Mouse (Mus musculus): ENCODE results near the gene Capn1. TPM values are rescaled to one million over a fixed set of nuclear protein-coding genes. Genes with fewer than 3 reads are reported as not detected.

Gene Capn1
- total and polyA plus RNA-seq, 3 experiments, result 42.5 to 75.2 TPM; not detected in 1

GRCm38 (mm10) chr19:5988027-5988814 lies 27.5 kb downstream of the Capn1 start (continued):
- TF ChIP-seq USF2 (IDR thresholded peaks at IDR 0.05; ENCODE audit: borderline replicate concordance in 1 of 2, insufficient read depth in 1 of 2, low read depth in 1 of 2, low read length in 2 of 2), result no peak
- TF ChIP-seq NRF1 (IDR thresholded peaks at IDR 0.05; ENCODE audit: insufficient read depth, low read depth, low read length, poor library complexity, severe bottlenecking), result no peak
- TF ChIP-seq MYB (IDR thresholded peaks at IDR 0.05; ENCODE audit: low read depth, low read length), result no peak
- TF ChIP-seq ZMIZ1 (IDR thresholded peaks at IDR 0.05; ENCODE audit: low read depth, low read length), result no peak
- TF ChIP-seq MYC (IDR thresholded peaks at IDR 0.05; ENCODE audit: low read depth, low read length), result no peak
- TF ChIP-seq MAFK (IDR thresholded peaks at IDR 0.05; ENCODE audit: borderline replicate concordance, low read depth, low read length), result no peak
- peak; percentile 33; the same call in 1 of the 2 replicates for TF ChIP-seq ETS1 (IDR thresholded peaks at IDR 0.05; ENCODE audit: low read depth, low read length)
- TF ChIP-seq ZKSCAN1 (IDR thresholded peaks at IDR 0.05; ENCODE audit: low read depth, low read length), result no peak
- no peak for TF ChIP-seq TBP (IDR thresholded peaks at IDR 0.05; ENCODE audit: low read depth, low read length)
- TF ChIP-seq ZC3H11A (IDR thresholded peaks at IDR 0.05; ENCODE audit: low read depth, low read length), result no peak
- no peak for TF ChIP-seq ZNF384 (IDR thresholded peaks at IDR 0.05; ENCODE audit: low read depth, low read length)

- Histone ChIP-seq H3K4me3 (ENCODE audit: control insufficient read depth in 1 of 2, insufficient read depth in 1 of 2, low read depth in 2 of 2, low read length in 2 of 2) (no peak within 1 kb of the TSS), H3K4me1 (ENCODE audit: control insufficient read depth in 1 of 2, insufficient read depth in 2 of 2, low read length in 2 of 2) (peaks cover 3 to 18% of the 10 kb centered on the region in 2 experiments), H3K27ac (ENCODE audit: control insufficient read depth, low read depth, low read length) (no peak within 1 kb of the TSS), H3K9ac (ENCODE audit: control insufficient read depth, low read depth, low read length, poor library complexity, severe bottlenecking) (no peak within 1 kb of the TSS), H3K36me3 (ENCODE audit: control insufficient read depth in 1 of 2, insufficient read depth in 2 of 2, low read length in 2 of 2) (peaks cover 0 to 8% of the 10 kb centered on the region in 2 experiments; a peak in 3 of 4 replicates), H3K9me3 (replicated peaks; ENCODE audit: insufficient read depth, low read length) (no peaks in the 10 kb centered on the region), H3K27me3 (ENCODE audit: control insufficient read depth in 1 of 2, insufficient read depth in 2 of 2, low read length in 2 of 2) (no peaks in the 10 kb centered on the region), H3K79me2 (ENCODE audit: control insufficient read depth, insufficient read depth, low read length, poor library complexity) (no peaks in the 10 kb centered on the region)
- TF ChIP-seq ELF1 (IDR thresholded peaks at IDR 0.05; ENCODE audit: low read depth, low read length) (no peak), GABPA (IDR thresholded peaks at IDR 0.05; ENCODE audit: low read depth, low read length) (no peak), TBP (IDR thresholded peaks at IDR 0.05; ENCODE audit: low read depth, low read length) (no peak), MAFK (IDR thresholded peaks at IDR 0.05; ENCODE audit: borderline replicate concordance, low read depth, low read length) (no peak), ZKSCAN1 (IDR thresholded peaks at IDR 0.05; ENCODE audit: low read depth, low read length) (no peak), BHLHE40 (IDR thresholded peaks at IDR 0.05; ENCODE audit: borderline replicate concordance, low read depth, low read length) (no peak), POLR2AphosphoS2 (IDR thresholded peaks at IDR 0.05; ENCODE audit: low read length) (no peak), TCF12 (IDR thresholded peaks at IDR 0.05; ENCODE audit: low read depth, low read length) (no peak), SMC3 (IDR thresholded peaks at IDR 0.05; ENCODE audit: low read depth, low read length) (no peak), USF2 (IDR thresholded peaks at IDR 0.05; ENCODE audit: borderline replicate concordance in 1 of 2, insufficient read depth in 1 of 2, low read depth in 1 of 2, low read length in 2 of 2) (no peak)
- no peak for DNase-seq (ENCODE audit: low read depth, low spot score)
These were observed 29.7 kb downstream of the Capn1 start, which contains the start of gene Slc22a20 for GRCm38 (mm10) chr19:5986043-5986442. TSS of gene Slc22a20 (minus strand) at chr19:5986143.

Measured in MEL (cell line).